Mouse (Mus musculus) ovary, postnatal 14 days (tissue): ENCODE measurements around the gene Ebf4.
"Not testable (repeated sequence)": the region's sequence is repeated elsewhere in the genome, so short reads cannot be mapped to it uniquely, and the experiment has no call there.

ENCODE experiments used
- DNase-seq: peaks from one replicate; pipeline ENCODE4 v3.0.0; 2022; ENCODE audit warnings: low spot score

Ebf4 gene

GRCm38 (mm10) chr2:130295331-130296133 lies 563 bp downstream of the Ebf4 start:
- peak; percentile 34 for DNase-seq

DNA sequence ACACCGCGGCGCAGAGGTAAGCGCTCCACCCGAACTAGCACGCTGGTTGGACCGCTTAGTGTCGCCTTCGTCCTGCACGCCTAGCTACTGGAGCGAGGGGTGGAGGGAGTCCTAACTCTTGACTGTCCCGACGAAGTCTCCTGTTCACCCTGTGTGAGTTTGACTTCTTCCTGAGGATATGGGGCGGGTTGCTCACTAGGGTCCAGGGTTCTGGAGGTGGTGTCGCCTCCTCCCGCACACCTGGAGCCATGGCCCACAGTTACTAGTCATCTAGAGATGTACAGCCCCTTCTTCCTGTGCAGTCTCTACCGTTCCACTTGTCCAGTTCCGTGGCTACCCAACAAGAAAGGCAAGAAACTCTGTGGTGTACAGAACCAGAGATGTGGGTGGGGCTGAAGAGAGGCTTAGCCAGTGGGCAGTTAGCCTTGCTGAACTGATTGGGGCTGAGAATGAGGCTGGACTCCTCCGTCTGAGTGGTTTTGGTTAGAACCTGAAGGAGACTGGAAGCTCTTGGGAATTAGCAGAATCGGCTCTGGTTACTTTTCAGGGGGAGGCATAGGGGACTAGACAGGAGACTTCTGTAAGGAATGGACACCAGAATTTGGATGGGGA lies 1.3 kb downstream of the Ebf4 start:
- DNase-seq: no peak

DNA sequence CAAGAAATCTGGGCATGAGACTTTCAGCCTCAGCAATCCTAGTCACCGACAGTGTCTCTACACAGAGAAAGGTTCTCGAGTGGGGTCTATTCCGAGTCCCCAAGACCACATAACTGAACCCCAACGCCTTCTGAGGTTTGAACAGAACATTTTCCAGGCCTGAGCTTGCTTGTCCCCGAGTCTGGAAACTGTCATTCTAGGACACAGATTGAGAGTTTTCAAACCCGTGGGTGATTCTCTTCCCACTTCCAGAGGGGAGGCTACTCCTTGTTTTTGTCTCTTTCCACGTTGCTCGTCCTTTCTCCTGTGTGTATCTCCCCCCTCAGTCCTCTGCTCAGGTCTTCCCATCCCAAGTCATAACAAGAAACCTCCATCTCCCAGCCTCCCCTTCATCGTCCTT lies 2.6 kb downstream of the Ebf4 start:
- no peak for DNase-seq

- no peak for DNase-seq
Measured at GRCm38 (mm10) chr2:130303014-130303413, 8.0 kb downstream of the Ebf4 start.

- DNase-seq: no peak
Measured at GRCm38 (mm10) chr2:130327057-130327456, 32.1 kb downstream of the Ebf4 start.

DNA sequence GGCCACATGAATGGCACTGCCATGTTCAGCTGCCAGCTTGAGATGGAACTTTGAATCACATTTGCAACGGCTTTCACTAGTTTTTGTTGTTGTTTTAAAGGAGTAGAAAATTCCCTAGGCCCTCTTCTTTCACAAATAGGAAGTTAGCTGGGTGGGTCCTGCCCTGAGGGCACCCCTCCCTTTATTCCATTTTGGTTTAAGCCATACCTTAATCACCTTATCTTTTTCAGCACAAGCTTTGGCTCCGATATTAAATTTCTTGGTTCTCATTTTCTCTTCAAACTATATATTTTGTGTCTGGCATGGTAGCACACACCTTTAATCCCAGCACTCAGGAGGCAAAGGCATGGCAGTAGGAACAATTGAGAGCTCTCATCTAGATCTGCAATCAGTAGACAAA lies 34.5 kb downstream of the Ebf4 start:
- no peak for DNase-seq

DNA sequence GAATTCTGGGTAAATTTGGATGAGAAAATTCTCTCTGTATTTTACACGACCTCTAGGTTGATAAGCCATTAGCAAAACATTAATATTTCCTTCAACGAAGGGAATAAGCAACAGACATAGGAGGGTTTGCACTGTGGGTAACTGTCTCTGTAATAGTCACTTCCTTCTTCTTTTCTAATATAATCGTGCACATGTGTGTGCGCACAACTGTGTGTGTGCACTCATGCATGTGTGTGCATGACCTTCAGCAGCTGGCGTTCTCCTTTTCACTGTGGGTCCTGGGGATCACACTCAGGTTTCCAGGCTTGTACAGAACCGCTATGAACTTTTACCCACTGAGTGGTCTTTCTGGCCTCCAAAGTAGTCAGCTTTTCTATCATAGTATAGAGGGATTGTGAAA lies 40.1 kb downstream of the Ebf4 start:
- DNase-seq: no peak

DNA sequence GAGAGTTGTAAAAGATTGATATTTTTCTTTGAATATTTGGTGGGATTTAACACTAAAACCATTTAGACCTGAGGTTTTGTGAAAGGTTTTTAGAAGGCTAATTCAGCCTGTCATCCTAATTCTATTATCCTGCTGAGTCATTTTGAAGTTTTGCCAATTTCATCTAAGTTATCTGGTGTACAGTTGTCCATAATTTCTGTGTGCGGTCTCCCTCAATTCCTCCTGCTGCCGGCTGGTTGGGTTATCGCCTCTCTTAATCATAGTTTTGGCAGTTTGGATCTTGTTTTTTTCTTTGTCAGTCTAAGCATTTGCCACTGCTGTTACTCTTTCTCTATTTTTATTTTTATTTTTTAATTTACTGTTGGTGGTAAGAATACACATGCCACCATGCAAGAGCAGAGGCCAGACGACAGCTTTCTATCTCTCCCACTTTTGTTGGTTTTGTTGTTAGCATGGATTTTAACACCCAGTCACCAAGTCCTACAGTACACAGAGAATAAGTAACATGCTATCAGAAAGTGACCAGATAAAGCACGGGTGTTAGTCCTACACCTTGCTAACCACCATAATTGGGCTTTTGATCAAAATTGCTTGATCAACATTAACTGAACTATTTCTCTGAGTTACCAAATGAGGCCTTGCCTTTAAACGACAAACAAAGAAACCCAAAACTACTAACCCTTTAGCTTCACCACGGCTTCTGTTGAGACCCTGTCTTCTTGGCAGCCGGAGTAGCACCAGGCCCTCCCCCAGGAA lies 45.7 kb downstream of the Ebf4 start:
- no peak for DNase-seq

- DNase-seq: no peak
Measured at GRCm38 (mm10) chr2:130341220-130341580, 46.2 kb downstream of the Ebf4 start.

GRCm38 (mm10) chr2:130350376-130350775 lies 55.4 kb downstream of the Ebf4 start:
- DNase-seq: no peak

- DNase-seq: no peak
Measured at GRCm38 (mm10) chr2:130351758-130352339, 56.9 kb downstream of the Ebf4 start.

GRCm38 (mm10) chr2:130353411-130353810 lies 58.4 kb downstream of the Ebf4 start:
- no peak for DNase-seq

DNA sequence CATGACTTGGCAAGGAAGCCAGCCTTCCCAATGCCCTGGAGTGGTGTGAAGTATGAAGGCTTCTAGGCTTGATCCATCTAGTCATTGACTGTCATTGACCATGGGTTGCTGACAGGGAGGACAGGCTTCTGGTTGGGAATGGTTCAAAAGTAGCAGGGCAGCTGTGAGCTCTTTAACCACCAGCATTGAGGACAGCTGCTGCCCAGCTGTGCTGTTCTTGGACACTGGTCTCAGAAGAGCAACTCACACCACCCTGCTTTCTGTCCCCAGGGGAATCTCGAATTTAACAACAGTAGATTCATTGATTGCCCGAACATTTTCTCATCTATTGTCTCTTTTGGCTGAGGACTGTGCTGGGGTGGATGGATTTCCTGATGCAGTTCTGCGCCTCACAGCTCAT lies 58.9 kb downstream of the Ebf4 start:
- no peak for DNase-seq

GRCm38 (mm10) chr2:130357551-130357950 lies 62.6 kb downstream of the Ebf4 start:
- DNase-seq: no peak

- no peak for DNase-seq
Measured at GRCm38 (mm10) chr2:130358852-130359251, 63.9 kb downstream of the Ebf4 start.

- DNase-seq: peak; percentile 57
Measured at GRCm38 (mm10) chr2:130362511-130363026, 67.6 kb downstream of the Ebf4 start.

- no peak for DNase-seq
Measured at GRCm38 (mm10) chr2:130365211-130366094, 70.5 kb downstream of the Ebf4 start.

DNA sequence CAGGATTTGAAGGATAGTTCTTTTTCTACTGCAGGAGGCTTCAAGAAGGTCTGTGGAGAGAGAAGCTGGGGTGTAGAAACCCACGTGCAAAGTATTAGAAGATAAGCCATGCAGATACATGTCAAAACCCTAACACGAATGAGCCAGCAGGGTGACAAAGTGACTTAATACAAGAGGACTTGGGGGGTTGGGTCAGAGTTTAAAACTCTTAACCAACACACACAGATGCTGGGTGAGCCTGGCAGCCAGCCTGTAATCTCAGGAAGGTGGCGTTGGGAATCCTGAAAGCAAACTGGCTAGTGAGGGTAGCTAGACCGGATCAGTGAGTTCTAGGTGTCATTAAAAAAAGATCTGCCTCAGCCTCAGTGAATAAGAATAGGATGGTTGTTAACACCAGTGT lies 72.4 kb downstream of the Ebf4 start:
- DNase-seq: no peak

DNA sequence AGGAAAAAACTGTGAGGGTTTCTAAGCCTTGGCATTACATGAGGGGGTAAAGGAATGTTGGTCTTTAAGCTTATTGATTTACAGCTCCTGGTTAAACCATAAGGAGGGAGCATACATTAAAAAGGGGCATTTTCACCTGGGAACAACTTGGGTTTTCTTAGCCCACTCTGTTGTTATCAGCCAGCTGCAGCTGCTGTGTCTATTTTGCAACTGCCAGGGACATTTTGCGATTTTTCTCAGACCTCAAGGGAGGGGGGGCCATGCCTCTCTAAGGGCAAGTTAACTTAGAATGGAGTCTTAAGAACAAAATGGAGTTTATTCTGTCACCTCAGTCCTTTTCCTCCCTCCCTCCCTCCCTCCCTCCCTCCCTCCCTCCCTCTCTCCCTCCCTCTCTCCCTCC lies 78.1 kb downstream of the Ebf4 start:
- not testable (repeated sequence) for DNase-seq

DNA sequence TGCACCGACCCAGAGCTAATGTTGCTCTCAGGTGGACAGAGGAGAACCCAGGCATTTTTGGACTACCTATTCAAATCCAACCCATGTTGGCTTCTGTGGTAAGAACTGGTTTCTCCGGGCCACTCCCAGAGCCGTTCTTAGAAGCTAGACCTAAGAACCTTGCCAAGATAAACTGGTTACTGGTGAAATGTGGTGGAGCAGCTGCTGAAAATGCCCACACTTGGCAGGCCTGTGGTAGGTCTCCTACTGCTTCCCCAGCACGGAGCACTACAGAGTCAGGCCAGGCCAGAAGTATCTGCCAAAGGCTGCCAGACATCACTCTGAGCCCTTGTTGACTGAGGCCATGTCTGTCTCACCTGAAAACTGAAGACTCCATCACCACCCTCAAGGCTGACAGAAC lies 80.0 kb downstream of the Ebf4 start:
- no peak for DNase-seq

DNA sequence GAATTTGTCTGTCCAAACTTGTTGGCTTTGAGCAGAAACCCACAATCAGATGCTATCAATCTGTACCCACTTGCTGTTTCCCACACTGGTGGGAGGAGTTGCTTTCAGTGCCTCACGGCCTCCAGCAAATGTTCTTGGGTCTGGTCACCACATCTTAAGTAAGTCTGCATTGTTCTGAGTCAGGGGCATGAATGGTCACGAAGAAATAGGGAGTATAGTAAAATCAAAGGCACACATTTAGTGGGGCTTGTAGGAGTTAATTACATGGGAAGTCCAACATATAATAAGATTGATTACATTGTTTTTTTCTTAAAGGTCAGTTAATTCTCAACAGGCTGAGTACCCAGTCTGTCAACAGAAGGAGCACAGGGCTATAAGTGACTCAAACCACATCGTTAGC lies 88.2 kb downstream of the Ebf4 start:
- DNase-seq: no peak

DNA sequence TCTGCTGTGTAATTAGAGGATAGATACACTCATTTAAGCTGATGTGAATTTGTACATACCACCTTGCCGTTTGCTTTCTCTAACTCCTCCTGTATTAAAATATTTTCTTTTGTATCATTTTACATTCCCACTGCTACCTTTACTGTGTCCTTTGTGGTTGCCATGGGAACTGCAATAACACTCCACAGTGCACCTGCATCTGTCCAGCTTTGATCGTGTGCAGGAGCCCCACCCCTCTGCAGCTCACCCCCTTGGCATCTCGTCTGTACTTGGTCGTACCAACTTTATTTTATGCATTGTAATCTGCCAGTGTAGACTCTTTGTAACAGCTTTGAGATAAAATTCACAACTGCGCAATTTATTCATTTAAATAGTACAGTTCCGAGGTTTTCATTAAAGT lies 88.9 kb downstream of the Ebf4 start:
- no peak for DNase-seq
